Mouse (Mus musculus) thymus, adult 2 months (tissue): ENCODE measurements at regions not wholly inside any gene's neighbourhood (a gene's known extent, or its start where the extent isn't known, plus 50 kb on each side); places are given as distances from the start of the nearest gene placed in this dataset.

ENCODE experiments used
- CTCF ChIP-seq: fragments of 200-500 bp; IDR thresholded peaks from 2 replicates; pipeline ENCODE4 v1.5.1; 2012; ENCODE audit warnings: mild to moderate bottlenecking, control low read depth, low read length, moderate library complexity, borderline replicate concordance; ENCODE audit not compliant: control insufficient read depth, poor library complexity, insufficient read depth; ENCODE audit errors: extremely low read depth
- POLR2A ChIP-seq: fragments of 200-500 bp; IDR thresholded peaks from 2 replicates; pipeline ENCODE4 v1.6.1; 2012; ENCODE audit warnings: mild to moderate bottlenecking, low read length, control low read depth, moderate library complexity; ENCODE audit not compliant: control insufficient read depth, poor library complexity, insufficient read depth; ENCODE audit errors: extremely low read depth

- TF ChIP-seq CTCF (no peak), POLR2A (no peak)
These were observed 198.9 kb downstream of the Foxo1 start for GRCm38 (mm10) chr3:52466984-52467565.
